Mouse (Mus musculus): ENCODE measurements at regions not wholly inside any gene's neighbourhood (a gene's known extent, or its start where the extent isn't known, plus 50 kb on each side); places are given as distances from the start of the nearest gene placed in this dataset.
"Not testable (repeated sequence)": the region's sequence is repeated elsewhere in the genome, so short reads cannot be mapped to it uniquely, and the experiment has no call there.

DNA sequence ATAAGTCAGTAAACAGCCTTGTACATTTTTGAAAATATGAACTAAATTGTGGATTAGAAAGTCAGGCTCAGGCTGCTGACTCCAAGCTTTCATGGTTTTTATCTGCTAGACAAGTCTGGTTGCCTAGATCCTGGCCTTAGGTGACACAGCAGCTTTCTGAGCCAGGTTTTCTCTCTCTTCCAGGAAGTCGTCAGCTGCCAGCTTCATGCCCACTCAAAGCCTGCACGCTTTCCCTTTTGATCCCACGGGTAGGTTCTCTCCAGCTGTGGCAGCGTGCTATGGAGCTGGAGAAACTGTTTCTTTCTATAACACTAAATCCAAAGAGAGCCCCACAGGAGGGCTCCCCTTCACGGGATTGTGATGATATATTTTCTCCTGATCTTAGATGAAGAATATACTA is 426.7 kb upstream of the Pou3f2 start:
- H3K4me2 ChIP-seq, result no peak overlapping the region
- H3K9me3 ChIP-seq, result 0 out of 2 replicates have a peak, but pooled peaks cover 2% of the 10 kb centered on the region
- 49% methylated on average over 5 of the region's 5 CpGs for WGBS
- H3K27ac ChIP-seq (replicated peaks), result no peak overlapping the region
- no peaks in the 10 kb centered on the region for H3K4me1 ChIP-seq (replicated peaks)
- H3K9ac ChIP-seq, result no peak overlapping the region
- H3K4me3 ChIP-seq, result no peak overlapping the region
- ATAC-seq (ENCODE audit: low read depth), result no peak
- H3K36me3 ChIP-seq, result no peaks in the 10 kb centered on the region
- no peaks in the 10 kb centered on the region for H3K27me3 ChIP-seq

DNA sequence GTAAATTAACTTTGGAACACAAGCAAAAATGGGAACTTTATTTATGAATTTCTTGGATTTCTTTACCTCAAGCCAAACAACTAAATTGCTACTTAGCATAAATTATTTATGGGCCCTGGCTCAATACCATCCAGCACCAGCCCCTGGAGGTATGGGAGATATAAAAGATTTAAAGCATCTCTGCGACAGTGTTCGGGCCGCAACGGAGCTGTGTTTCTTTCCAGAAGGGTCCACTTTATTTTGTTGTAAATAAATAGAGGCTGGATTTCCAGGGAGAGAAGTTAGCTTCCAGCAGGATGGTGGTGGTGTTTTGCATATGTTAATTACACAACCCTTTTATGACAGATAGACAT is 404.5 kb upstream of the Pou3f2 start:
- WGBS, result 28% methylated on average over 4 of the region's 4 CpGs
- H3K4me1 ChIP-seq (replicated peaks), result peaks cover 16% of the 10 kb centered on the region
- H3K9me3 ChIP-seq, result no peaks in the 10 kb centered on the region
- H3K27me3 ChIP-seq, result no peaks in the 10 kb centered on the region
- peak; percentile 94 for ATAC-seq (ENCODE audit: low read depth)
- no peak overlapping the region for H3K9ac ChIP-seq
- no peak overlapping the region for H3K4me2 ChIP-seq
- no peaks in the 10 kb centered on the region for H3K36me3 ChIP-seq
- no peak overlapping the region for H3K4me3 ChIP-seq
- H3K27ac ChIP-seq (replicated peaks), result no peak overlapping the region

DNA sequence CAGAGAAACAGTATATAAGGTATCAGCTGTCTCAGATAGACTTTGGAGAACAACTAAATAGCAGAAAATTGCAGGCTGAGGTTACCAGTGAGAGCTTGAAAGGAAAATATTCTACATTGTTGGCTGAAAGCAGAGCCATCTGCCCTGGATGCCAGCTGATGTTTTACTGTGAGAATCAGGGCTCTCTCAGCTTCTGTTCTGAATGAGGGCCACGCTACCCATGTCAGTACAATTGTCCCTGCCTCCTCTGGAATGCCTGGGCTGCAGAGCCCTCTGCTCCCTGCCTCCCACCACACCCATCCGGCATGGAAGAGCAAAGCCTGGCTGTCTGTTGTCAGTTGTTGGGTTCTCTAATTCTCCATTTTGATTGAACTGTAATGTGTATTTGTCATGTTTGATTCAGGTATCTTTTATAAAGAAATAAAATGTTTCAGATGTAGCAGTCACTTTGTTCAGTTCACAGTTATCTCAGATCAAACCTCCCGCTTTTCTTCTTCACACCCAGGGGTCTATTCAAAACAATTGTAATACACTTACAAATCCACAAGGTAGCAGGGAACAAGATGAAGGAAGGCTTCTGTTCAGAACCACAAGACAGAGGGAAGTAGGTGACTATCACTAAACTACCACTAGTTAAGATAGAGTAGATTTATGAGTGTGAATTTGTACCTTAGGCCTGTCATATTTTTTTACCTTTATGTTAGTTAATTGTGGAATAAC is 404.0 kb upstream of the Pou3f2 start:
- H3K9me3 ChIP-seq, result no peaks in the 10 kb centered on the region
- H3K27me3 ChIP-seq, result no peaks in the 10 kb centered on the region
- H3K27ac ChIP-seq (replicated peaks), result peak overlapping the region; percentile 46; the same call in 1 of the 2 replicates
- no peaks in the 10 kb centered on the region for H3K36me3 ChIP-seq
- peak; percentile 90; the same call in 1 of the 2 replicates for ATAC-seq (ENCODE audit: low read depth)
- peaks cover 16% of the 10 kb centered on the region for H3K4me1 ChIP-seq (replicated peaks)
- 20% methylated on average over 3 of the region's 3 CpGs for WGBS
- no peak overlapping the region for H3K4me3 ChIP-seq
- H3K4me2 ChIP-seq, result no peak overlapping the region
- no peak overlapping the region for H3K9ac ChIP-seq

DNA sequence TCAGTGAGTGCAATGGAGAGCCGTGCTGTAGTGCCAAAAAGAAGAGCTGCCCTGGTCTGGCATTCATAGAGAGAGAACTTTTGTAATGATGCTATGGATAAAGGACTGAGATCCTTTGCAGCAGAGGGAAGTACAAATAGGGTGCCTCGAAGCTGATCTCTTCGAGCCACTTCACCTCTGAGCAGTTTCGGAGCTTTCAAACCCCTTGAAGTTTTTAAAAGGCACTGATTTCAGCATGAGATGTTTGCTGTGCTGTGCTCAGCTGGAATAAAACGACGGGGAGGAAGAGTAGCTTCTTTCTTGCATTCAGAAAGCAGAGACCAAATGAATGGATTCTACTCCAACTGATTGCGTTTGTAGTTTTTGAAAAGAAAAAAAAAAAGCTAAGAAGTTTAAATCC is 392.5 kb upstream of the Pou3f2 start:
- no peaks in the 10 kb centered on the region for H3K36me3 ChIP-seq
- no peak overlapping the region for H3K4me3 ChIP-seq
- H3K4me1 ChIP-seq (replicated peaks), result no peaks in the 10 kb centered on the region
- no peaks in the 10 kb centered on the region for H3K9me3 ChIP-seq
- H3K27me3 ChIP-seq, result no peaks in the 10 kb centered on the region
- ATAC-seq (ENCODE audit: low read depth), result no peak
- 16% methylated on average over 7 of the region's 7 CpGs for WGBS
- no peak overlapping the region for H3K9ac ChIP-seq
- no peak overlapping the region for H3K27ac ChIP-seq (replicated peaks)
- no peak overlapping the region for H3K4me2 ChIP-seq

DNA sequence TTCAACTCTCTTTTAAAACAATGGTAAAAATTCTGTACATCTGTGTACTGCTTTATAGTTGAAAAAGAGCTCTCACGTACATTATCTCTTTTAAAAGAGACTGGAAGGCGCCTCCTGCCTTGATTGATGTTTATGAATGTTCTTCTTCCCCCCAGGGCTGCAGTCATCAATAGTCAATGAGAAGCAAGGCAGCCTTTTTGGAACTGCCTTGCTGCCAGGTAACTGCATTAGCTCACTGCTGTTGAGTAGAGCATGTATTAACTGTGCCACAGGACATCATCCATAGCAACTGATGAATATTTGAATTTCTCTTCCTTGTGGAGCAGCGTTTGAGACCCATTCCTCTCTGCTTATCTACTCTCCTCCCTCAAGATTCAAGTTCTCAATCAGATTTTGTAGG is 387.2 kb upstream of the Pou3f2 start:
- Histone ChIP-seq H3K9me3 (no peaks in the 10 kb centered on the region), H3K9ac (no peak overlapping the region), H3K27me3 (no peaks in the 10 kb centered on the region), H3K4me3 (no peak overlapping the region), H3K36me3 (no peaks in the 10 kb centered on the region), H3K4me2 (no peak overlapping the region), H3K4me1 (replicated peaks) (no peaks in the 10 kb centered on the region), H3K27ac (replicated peaks) (no peak overlapping the region)
- ATAC-seq (ENCODE audit: low read depth), result no peak
- 42% methylated on average over 3 of the region's 3 CpGs for WGBS

DNA sequence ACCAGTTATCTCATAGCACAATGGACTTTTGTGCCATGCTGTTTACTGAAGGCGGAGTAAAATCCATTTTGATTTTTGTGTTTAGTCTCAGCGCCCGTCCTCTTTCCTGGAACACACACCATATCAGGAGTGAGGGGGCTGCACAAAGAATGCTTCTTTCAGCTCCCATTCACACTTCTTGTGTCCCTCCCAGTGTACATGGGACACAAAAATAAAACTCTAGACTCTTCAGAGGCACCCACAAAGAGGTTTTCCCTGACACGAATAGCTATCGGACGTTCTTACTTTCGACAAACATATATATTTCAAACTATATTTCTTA is 347.9 kb upstream of the Pou3f2 start:
- H3K4me2 ChIP-seq, result peak overlapping the region; percentile 47
- H3K4me3 ChIP-seq, result peak overlapping the region; percentile 19
- no peaks in the 10 kb centered on the region for H3K27me3 ChIP-seq
- no peak for ATAC-seq (ENCODE audit: low read depth)
- H3K4me1 ChIP-seq (replicated peaks), result peaks cover 22% of the 10 kb centered on the region
- H3K9me3 ChIP-seq, result no peaks in the 10 kb centered on the region
- H3K9ac ChIP-seq, result peak overlapping the region; percentile 38; the same call in 1 of the 2 replicates
- 17% methylated on average over 7 of the region's 7 CpGs for WGBS
- H3K27ac ChIP-seq (replicated peaks), result peak overlapping the region; percentile 74
- no peaks in the 10 kb centered on the region for H3K36me3 ChIP-seq

DNA sequence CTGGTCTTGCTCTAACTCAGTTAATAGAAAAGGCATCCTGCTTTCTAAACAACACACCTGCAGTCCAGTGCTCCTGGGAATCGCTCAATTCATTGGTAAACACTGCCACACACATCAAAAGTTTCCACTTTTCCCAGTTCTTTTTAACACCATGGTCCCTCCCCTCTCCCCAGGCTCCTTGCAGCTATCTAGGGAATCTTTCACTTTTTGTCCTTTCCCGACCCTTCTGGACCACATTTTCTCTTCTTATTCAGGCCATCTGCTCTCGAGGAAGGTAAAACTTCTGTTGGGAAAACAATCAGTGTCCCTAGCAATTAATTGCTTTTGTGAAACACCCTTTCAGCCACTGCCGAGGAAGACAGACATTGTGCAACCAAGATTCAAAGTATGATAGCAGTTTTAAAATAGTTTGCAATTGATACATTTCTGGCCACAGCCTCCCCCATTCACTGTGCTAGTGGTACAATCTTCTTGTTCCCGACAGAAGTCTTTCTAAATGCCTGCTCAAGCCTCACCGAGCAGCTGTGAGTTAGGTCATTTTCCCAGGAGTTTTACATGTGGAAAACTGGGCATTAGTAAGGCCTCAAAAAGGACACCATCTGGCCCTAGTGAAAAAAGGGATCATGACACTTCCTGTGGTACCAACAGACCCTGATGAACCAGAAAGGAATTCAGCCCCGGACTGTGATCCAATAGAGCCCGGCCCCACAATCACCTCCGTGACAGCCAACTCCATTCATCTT is 347.4 kb upstream of the Pou3f2 start:
- peak; percentile 92 for ATAC-seq (ENCODE audit: low read depth)
- Histone ChIP-seq H3K27me3 (no peaks in the 10 kb centered on the region), H3K4me2 (peak overlapping the region; percentile 47), H3K36me3 (no peaks in the 10 kb centered on the region), H3K4me1 (replicated peaks) (peaks cover 22% of the 10 kb centered on the region), H3K9me3 (no peaks in the 10 kb centered on the region), H3K27ac (replicated peaks) (peak overlapping the region; percentile 74), H3K9ac (peak overlapping the region; percentile 38), H3K4me3 (peak overlapping the region; percentile 19)
- WGBS, result 2% methylated on average over 9 of the region's 9 CpGs

DNA sequence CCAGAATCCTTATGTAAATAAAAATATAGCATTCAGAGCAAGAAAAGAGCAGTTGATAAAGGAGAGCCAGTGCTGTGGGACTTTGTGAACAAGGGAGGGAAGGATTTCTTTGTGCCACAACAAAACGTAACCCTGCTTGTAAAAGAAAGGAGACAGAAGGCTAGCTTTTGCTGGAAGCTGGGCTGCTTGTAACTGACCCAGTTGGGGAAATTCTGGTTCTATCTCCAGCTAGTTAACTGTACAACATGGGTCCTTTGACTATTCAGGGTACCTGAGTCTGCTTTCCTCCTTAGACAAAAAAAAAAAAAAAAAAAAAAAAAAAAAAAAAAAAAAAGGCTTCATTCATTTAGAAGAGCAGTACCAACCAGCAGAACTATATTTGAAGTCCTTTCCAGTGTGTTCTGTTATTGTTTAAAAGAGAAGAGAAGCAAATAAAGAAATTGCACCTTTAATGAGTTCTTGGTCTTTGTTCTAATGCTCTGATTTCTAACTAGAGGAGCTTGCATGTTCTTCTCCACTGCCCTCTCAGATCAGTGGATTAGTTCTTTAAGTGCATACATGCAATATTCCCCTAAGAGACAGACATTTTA is 345.8 kb upstream of the Pou3f2 start:
- Histone ChIP-seq H3K27ac (replicated peaks) (peak overlapping the region; percentile 59), H3K4me2 (peak overlapping the region; percentile 47), H3K9me3 (no peaks in the 10 kb centered on the region), H3K9ac (no peak overlapping the region), H3K36me3 (no peaks in the 10 kb centered on the region), H3K4me1 (replicated peaks) (peaks cover 22% of the 10 kb centered on the region), H3K27me3 (no peaks in the 10 kb centered on the region), H3K4me3 (no peak overlapping the region)
- WGBS, result 14% methylated on average over 1 of the region's 1 CpGs
- ATAC-seq (ENCODE audit: low read depth), result no peak

DNA sequence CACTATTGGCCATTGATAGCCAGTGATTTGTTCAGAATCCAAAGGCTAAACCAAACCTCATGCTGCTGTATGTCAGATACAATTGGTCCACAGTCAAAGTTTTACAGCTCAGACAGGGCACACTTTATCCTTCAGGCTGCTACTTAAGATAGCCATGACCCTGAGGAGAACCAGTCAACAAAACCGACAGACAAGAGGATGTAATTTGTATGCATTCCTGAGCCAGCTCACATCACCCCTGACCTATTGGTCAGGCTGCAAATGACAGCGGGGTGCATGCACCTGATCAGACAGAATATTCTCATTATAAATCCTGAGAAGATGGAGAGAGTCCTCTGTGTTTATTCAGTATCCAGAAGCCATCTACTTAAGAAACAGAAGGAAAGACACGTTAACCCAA is 315.5 kb upstream of the Pou3f2 start:
- H3K4me3 ChIP-seq, result no peak overlapping the region
- no peaks in the 10 kb centered on the region for H3K4me1 ChIP-seq (replicated peaks)
- H3K27ac ChIP-seq (replicated peaks), result no peak overlapping the region
- no peaks in the 10 kb centered on the region for H3K9me3 ChIP-seq
- no peak for ATAC-seq (ENCODE audit: low read depth)
- 14% methylated on average over 3 of the region's 3 CpGs for WGBS
- H3K27me3 ChIP-seq, result no peaks in the 10 kb centered on the region
- no peak overlapping the region for H3K9ac ChIP-seq
- H3K36me3 ChIP-seq, result no peaks in the 10 kb centered on the region
- H3K4me2 ChIP-seq, result no peak overlapping the region

DNA sequence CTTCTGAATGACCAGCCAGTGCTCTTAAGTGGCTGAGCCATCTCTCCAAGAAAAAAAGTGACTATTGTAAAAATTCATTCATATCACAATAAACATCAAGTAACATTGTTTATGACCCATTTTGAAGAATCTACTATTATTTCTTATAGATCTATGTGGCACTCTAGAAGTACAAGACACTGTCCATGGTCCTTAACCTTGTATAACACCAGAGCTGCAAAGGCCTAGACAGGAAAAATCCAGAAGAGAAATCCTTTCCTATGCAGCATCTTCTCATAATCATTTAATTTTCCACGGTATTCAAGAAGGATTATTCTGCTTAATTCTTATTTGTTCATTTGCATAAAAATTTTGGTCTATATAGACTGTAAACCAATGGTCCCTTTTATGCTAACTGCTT is 304.7 kb upstream of the Pou3f2 start:
- Histone ChIP-seq H3K4me2 (no peak overlapping the region), H3K4me3 (no peak overlapping the region), H3K36me3 (no peaks in the 10 kb centered on the region), H3K4me1 (replicated peaks) (no peaks in the 10 kb centered on the region), H3K9me3 (no peaks in the 10 kb centered on the region), H3K27me3 (no peaks in the 10 kb centered on the region), H3K27ac (replicated peaks) (no peak overlapping the region), H3K9ac (no peak overlapping the region)
- 78% methylated on average over 1 of the region's 1 CpGs for WGBS
- ATAC-seq (ENCODE audit: low read depth), result no peak

DNA sequence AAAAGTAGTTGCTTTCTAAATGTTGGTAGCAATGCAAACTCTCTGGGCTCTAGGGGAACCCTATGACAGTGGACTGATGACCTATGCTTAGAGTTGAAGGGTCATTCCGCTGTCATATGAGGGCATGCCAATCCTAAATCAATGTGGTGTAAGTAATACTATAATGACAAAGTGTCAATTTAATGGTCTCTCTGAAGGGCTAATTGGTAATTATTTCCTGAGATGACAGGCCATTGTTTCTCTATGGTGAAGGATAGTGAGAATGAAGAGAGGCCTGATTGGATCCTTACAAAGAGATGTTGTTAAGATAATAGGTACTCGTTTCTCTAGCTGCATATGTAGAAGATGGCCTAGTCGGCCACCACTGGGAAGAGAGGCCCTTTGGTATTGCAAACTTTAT is 299.7 kb upstream of the Pou3f2 start:
- WGBS, result 30% methylated on average over 3 of the region's 3 CpGs
- no peak overlapping the region for H3K9ac ChIP-seq
- no peaks in the 10 kb centered on the region for H3K4me1 ChIP-seq (replicated peaks)

DNA sequence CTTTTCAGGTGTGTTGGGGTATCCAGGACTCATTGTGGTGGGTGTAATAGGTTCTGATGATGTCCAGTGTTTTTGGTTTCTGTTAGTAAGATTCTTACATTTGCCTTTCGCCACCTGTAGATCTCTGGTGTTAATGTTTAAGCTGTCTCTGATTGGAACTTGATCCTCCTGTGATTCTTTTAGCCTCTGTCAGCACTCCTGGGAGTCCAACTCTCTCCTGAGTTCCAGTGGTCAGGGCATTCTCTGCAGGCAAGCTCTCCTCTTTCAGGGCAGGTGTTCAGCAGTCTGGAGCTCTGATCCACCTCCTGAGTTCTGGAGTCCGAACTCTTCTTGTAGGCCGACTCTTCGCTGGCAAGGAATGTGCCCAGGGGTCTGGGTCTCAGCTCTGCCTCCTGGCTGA is 274.9 kb upstream of the Pou3f2 start:
- not testable (repeated sequence) for H3K9ac ChIP-seq; H3K4me3 ChIP-seq; H3K4me1 ChIP-seq (replicated peaks); H3K27me3 ChIP-seq; H3K4me2 ChIP-seq; H3K36me3 ChIP-seq; ATAC-seq (ENCODE audit: low read depth); H3K9me3 ChIP-seq; H3K27ac ChIP-seq (replicated peaks)
- WGBS, result 96% methylated on average over 4 of the region's 4 CpGs

More for the DNA sequence above, 299.7 kb upstream of the Pou3f2 start:
- Histone ChIP-seq H3K4me3 (no peak overlapping the region), H3K4me2 (no peak overlapping the region), H3K36me3 (no peaks in the 10 kb centered on the region), H3K9me3 (no peaks in the 10 kb centered on the region), H3K27me3 (no peaks in the 10 kb centered on the region), H3K27ac (replicated peaks) (no peak overlapping the region)
- no peak for ATAC-seq (ENCODE audit: low read depth)

Measured in neural tube, embryonic 13.5 days (tissue).